Mouse (Mus musculus) gastrocnemius, postnatal 4 days (tissue): Measurements from ENCODE around the gene Prkcz. TPM values are rescaled to one million over a fixed set of nuclear protein-coding genes. Genes with fewer than 3 reads are reported as not detected.

Experiments
- DNase-seq, 2 experiments: peaks; one replicate each; pipeline ENCODE4 v3.0.0; 2021 to 2022; ENCODE audit warnings: low spot score in 2 of 2, mixed read lengths in 2 of 2
- total RNA-seq, 2 experiments: library from RNA; stranded (reverse); gene quantifications; 2 replicates each; pipeline ENCODE4 v1.2.3; 2021

The Prkcz gene
- total RNA-seq, 2 experiments from 2014 or later = 4.4 to 5.4 TPM

GRCm38 (mm10) chr4:155221599-155222551, 139.3 kb downstream of the Prkcz start:
- peak; percentile 54 to 80 for DNase-seq

GRCm38 (mm10) chr4:155221106-155221505, 140.1 kb downstream of the Prkcz start:
- DNase-seq = no peak

GRCm38 (mm10) chr4:155220213-155221100, 140.7 kb downstream of the Prkcz start:
- DNase-seq = no peak

- peak in 1 of 2 experiments; percentile 26 for DNase-seq
These were observed 141.6 kb downstream of the Prkcz start for GRCm38 (mm10) chr4:155219271-155220212.

DNA sequence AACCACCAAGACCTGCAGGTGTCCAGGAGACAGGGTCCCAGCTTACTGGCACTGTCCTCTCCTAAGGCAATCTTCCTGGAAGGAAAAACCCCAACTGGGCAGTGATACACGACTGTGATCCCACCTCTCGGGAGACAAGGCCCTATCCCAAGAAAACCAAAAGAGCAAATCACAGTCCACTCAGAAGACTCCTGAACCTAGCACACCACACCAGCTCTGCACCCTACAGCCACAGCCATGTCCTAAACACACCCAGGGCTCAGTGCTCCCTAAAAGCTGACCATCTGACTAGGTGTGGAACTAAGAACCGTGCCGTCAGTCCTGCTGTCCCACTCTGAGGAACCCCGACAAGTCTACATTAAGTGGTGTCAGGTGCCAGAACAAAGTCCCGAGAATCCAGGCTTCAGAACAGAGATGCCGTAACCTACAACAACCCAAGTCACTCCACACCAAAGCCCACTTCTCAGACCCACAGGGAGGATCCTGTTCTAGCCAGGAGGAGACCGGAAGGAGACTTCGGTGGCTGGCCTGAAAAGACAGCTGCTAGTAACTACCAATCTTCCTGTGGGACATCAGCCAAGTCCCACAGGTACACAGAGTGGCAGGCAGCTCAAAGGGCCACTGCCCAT, 142.9 kb downstream of the Prkcz start:
- DNase-seq = peak in 1 of 2 experiments; percentile 10

DNA sequence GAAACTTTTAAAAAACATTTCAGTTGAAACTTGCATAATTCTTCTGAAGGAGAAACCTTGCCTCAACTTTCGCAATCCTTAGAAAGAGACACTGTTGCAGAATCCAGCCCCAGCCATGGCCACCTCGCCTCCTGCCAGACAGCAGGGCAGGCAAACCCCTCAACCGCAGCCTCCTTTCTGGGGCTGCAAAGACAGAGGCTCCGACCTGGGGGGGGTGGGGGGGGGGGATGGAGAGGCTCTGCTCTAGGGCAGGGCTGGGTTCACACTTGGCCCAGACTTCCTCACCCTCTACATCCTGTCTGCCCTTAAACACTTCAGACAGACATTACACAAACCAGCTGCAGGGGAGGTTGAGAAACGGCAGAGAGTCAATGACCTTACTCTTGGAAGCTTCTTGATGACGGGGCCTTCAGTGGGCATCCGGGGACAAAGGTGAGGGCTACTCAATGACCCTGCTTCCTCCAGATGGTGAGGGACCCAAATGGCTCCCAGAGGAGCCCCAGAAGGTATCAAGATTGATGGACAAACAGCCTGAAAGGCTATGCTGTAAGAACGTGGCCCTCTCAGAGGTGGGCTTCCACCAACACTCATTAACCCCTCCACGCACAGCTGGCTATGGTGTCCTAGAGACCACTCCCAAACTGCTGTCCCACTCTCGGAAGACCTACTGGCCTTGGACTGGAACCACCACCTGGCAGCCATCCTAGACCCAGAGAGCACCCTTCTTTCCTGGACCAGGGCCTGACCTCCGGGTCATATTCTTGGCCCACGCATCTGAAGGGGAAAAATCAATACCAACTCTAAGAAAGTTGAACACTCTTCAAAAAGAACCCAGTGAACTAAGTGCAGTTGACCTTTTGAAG, 143.7 kb downstream of the Prkcz start:
- DNase-seq = peak in 1 of 2 experiments; percentile 17

DNA sequence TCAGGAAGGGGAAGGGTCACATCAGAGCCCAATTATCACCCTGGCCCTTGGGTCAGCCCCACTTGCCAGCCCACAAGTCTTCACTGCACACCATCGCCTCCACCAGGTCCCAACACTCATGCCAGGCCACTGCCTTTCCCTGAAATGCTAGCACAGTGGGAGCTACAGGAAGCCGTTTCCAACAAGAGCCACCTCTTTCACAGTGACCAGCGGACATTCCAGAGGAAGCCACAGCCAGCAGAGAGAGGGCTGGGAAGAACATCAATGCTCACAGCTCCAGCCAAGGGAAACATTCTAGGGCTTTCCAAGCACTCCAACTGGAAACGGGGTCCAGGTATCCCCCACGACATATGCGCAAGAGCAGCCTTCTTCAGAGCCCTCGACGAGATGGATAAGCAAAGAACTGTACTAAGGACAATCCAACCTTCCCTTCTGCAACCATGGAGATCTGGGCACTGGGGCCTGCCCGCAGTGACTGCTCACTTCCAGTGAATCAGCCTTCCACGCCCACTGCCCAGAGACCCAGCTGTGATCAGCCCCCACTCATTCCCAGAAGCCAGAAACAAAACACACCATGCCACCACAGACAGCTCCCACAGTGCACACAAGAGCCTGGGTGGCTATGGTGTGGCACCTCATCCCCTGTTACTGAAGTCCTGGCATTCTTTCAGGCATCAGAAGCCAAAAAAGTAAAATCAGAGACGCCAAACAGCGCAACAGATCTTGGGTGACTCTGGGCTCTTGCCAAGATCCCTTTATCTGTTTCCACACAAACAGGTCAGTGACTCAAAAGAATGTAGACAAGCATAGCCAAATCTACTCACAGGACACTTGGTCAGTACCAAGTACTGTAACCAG, 145.2 kb downstream of the Prkcz start:
- no peak for DNase-seq

GRCm38 (mm10) chr4:155215203-155215602, 146.0 kb downstream of the Prkcz start:
- DNase-seq = no peak

- DNase-seq = no peak
These were observed 146.4 kb downstream of the Prkcz start for GRCm38 (mm10) chr4:155214793-155215192.

DNA sequence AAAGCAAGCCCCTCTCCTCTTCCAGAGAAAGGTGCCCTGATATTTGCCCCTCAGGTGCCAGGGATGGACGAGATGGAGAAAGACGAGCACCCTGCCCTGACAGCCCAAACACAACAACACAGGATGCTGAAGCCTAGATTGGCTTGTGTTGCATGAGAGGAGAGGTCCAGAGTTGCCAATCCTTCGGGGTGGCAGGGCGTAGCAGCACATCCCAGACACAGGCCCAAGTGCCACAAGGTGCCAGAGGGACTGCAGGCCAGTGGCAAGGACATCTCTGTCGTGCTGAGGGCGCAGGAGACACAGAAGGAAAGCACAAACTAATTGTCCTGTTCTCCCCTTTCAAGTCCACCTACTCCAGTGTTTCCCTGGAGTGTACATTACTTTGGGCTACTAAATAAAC, 147.0 kb downstream of the Prkcz start:
- no peak for DNase-seq

DNA sequence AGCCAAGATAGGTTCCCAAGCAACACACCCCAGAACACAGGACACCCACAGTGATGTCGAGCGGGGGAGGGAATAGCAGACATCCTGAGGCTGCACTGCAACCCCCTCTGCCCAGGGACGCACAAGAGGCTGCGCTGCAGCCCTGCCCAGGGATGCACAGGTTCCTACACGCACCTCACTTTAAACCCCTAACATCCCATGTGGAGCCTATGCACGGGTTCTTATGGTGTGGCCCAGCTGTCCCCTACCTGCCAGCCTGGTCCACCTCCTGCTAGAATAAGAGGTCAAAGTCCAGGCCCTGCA, 147.5 kb downstream of the Prkcz start:
- no peak for DNase-seq

GRCm38 (mm10) chr4:155213052-155213751, 148.0 kb downstream of the Prkcz start:
- DNase-seq = no peak

Other genes starting within 250 kb of the Prkcz start
- 100 to 1,000 TPM; 133 to 138 TPM for gene Ski, start 138.8 kb downstream of the Prkcz start, total RNA-seq
- gene Faap20, start 111.6 kb downstream of the Prkcz start, total RNA-seq = 10 to 100 TPM; 41.0 to 44.3 TPM
- 1 to 10 TPM in 1 of 2 experiments, under 1 TPM in 1; 0.78 to 1.2 TPM for gene Gabrd, start 36.8 kb upstream of the Prkcz start, total RNA-seq
- 1 to 10 TPM; 1.7 to 2.6 TPM for gene Cfap74, start 47.8 kb upstream of the Prkcz start, total RNA-seq
- 10 to 100 TPM; 65.3 to 85.5 TPM for gene Tmem52, start 107.8 kb upstream of the Prkcz start, total RNA-seq
- gene Gnb1, start 130.0 kb upstream of the Prkcz start, total RNA-seq = 100 to 1,000 TPM; 272 to 286 TPM
- gene Nadk, start 201.0 kb upstream of the Prkcz start, total RNA-seq = 10 to 100 TPM; 31.8 to 33.1 TPM
- 10 to 100 TPM; 12.0 to 13.0 TPM for gene Slc35e2, start 240.1 kb upstream of the Prkcz start, total RNA-seq